Mouse (Mus musculus): ENCODE results near the gene Unc5c. TPM values are rescaled to one million over a fixed set of nuclear protein-coding genes. Genes with fewer than 3 reads are reported as not detected.

The Unc5c gene
- polyA plus RNA-seq (2014; fragmentation: Nextera tagmentation; extraction: Ambion mirVana): 20.7 TPM in 2 replicates

- Histone ChIP-seq H3K4me1 (ENCODE audit: control insufficient read depth, insufficient read depth, low read length) (no peaks in the 10 kb centered on the region; the same call in 1 of the 2 replicates), H3K27ac (ENCODE audit: low read depth, low read length) (peak within 1 kb of the TSS; percentile 93), H3K9ac (replicated peaks; ENCODE audit: low read depth, low read length) (peak within 1 kb of the TSS; percentile 88), H3K36me3 (ENCODE audit: control insufficient read depth, insufficient read depth, low read length) (no peaks in the 10 kb centered on the region), H3K4me3 (ENCODE audit: low read depth, low read length) (peak within 1 kb of the TSS; percentile 81), H3K4me2 (ENCODE audit: low read depth, low read length) (peak within 1 kb of the TSS; percentile 81), H3K9me3 (ENCODE audit: control insufficient read depth, low read length) (no peaks in the 10 kb centered on the region), H3K27me3 (ENCODE audit: control insufficient read depth, insufficient read depth, low read length) (no peaks in the 10 kb centered on the region; the same call in 1 of the 2 replicates)
- under 1% methylated on average over 49 of the region's 61 CpGs for WGBS
- peak; percentile 94 for ATAC-seq (ENCODE audit: low read depth)
Measured at GRCm38 (mm10) chr3:141465104-141465705, at the start of gene Unc5c. TSS of gene Unc5c (plus strand) at chr3:141465216.

- Histone ChIP-seq H3K36me3 (ENCODE audit: control insufficient read depth, insufficient read depth, low read length) (no peaks in the 10 kb centered on the region), H3K4me1 (ENCODE audit: control insufficient read depth, insufficient read depth, low read length) (no peaks in the 10 kb centered on the region), H3K4me2 (ENCODE audit: low read depth, low read length) (no peak overlapping the region), H3K4me3 (ENCODE audit: low read depth, low read length) (no peak overlapping the region), H3K27ac (ENCODE audit: low read depth, low read length) (no peak overlapping the region), H3K27me3 (ENCODE audit: control insufficient read depth, insufficient read depth, low read length) (no peaks in the 10 kb centered on the region), H3K9me3 (ENCODE audit: control insufficient read depth, low read length) (no peaks in the 10 kb centered on the region), H3K9ac (replicated peaks; ENCODE audit: low read depth, low read length) (no peak overlapping the region)
- 89% methylated on average over 2 of the region's 2 CpGs for WGBS
- ATAC-seq (ENCODE audit: low read depth): no peak
Measured at GRCm38 (mm10) chr3:141457475-141457874, 7.5 kb upstream of the Unc5c start.

GRCm38 (mm10) chr3:141462482-141462881, 2.5 kb upstream of the Unc5c start:
- WGBS: 55% methylated on average over 7 of the region's 7 CpGs
- H3K4me3 ChIP-seq (ENCODE audit: low read depth, low read length): no peak overlapping the region
- no peak overlapping the region for H3K9ac ChIP-seq (replicated peaks; ENCODE audit: low read depth, low read length)
- H3K9me3 ChIP-seq (ENCODE audit: control insufficient read depth, low read length): no peaks in the 10 kb centered on the region
- ATAC-seq (ENCODE audit: low read depth): no peak
- H3K27ac ChIP-seq (ENCODE audit: low read depth, low read length): no peak overlapping the region
- no peaks in the 10 kb centered on the region; the same call in 1 of the 2 replicates for H3K27me3 ChIP-seq (ENCODE audit: control insufficient read depth, insufficient read depth, low read length)
- H3K4me1 ChIP-seq (ENCODE audit: control insufficient read depth, insufficient read depth, low read length): no peaks in the 10 kb centered on the region; the same call in 1 of the 2 replicates
- no peak overlapping the region for H3K4me2 ChIP-seq (ENCODE audit: low read depth, low read length)
- H3K36me3 ChIP-seq (ENCODE audit: control insufficient read depth, insufficient read depth, low read length): no peaks in the 10 kb centered on the region

- H3K4me3 ChIP-seq (ENCODE audit: low read depth, low read length): peak overlapping the region; percentile 81
- no peaks in the 10 kb centered on the region; the same call in 1 of the 2 replicates for H3K4me1 ChIP-seq (ENCODE audit: control insufficient read depth, insufficient read depth, low read length)
- peak; percentile 74 for ATAC-seq (ENCODE audit: low read depth)
Measured at GRCm38 (mm10) chr3:141464691-141465103, 319 bp upstream of the Unc5c start.

GRCm38 (mm10) chr3:141466061-141466460, 1.0 kb downstream of the Unc5c start:
- WGBS: 2% methylated on average over 20 of the region's 20 CpGs
- no peaks in the 10 kb centered on the region for H3K9me3 ChIP-seq (ENCODE audit: control insufficient read depth, low read length)
- H3K4me1 ChIP-seq (ENCODE audit: control insufficient read depth, insufficient read depth, low read length): no peaks in the 10 kb centered on the region; the same call in 1 of the 2 replicates
- peak overlapping the region; percentile 81 for H3K4me3 ChIP-seq (ENCODE audit: low read depth, low read length)
- peak overlapping the region; percentile 93 for H3K27ac ChIP-seq (ENCODE audit: low read depth, low read length)
- H3K4me2 ChIP-seq (ENCODE audit: low read depth, low read length): peak overlapping the region; percentile 81
- H3K27me3 ChIP-seq (ENCODE audit: control insufficient read depth, insufficient read depth, low read length): no peaks in the 10 kb centered on the region; the same call in 1 of the 2 replicates
- ATAC-seq (ENCODE audit: low read depth): no peak
- H3K9ac ChIP-seq (replicated peaks; ENCODE audit: low read depth, low read length): peak overlapping the region; percentile 88
- H3K36me3 ChIP-seq (ENCODE audit: control insufficient read depth, insufficient read depth, low read length): no peaks in the 10 kb centered on the region

More at GRCm38 (mm10) chr3:141464691-141465103, 319 bp upstream of the Unc5c start:
- Histone ChIP-seq H3K4me2 (ENCODE audit: low read depth, low read length) (peak overlapping the region; percentile 81), H3K9ac (replicated peaks; ENCODE audit: low read depth, low read length) (peak overlapping the region; percentile 88), H3K27me3 (ENCODE audit: control insufficient read depth, insufficient read depth, low read length) (no peaks in the 10 kb centered on the region; the same call in 1 of the 2 replicates), H3K36me3 (ENCODE audit: control insufficient read depth, insufficient read depth, low read length) (no peaks in the 10 kb centered on the region), H3K27ac (ENCODE audit: low read depth, low read length) (peak overlapping the region; percentile 93), H3K9me3 (ENCODE audit: control insufficient read depth, low read length) (no peaks in the 10 kb centered on the region)
- WGBS: 0% methylated on average over 23 of the region's 26 CpGs

GRCm38 (mm10) chr3:141466727-141467335, 1.8 kb downstream of the Unc5c start:
- Histone ChIP-seq H3K27ac (ENCODE audit: low read depth, low read length) (peak overlapping the region; percentile 57), H3K4me1 (ENCODE audit: control insufficient read depth, insufficient read depth, low read length) (no peaks in the 10 kb centered on the region; the same call in 1 of the 2 replicates), H3K27me3 (ENCODE audit: control insufficient read depth, insufficient read depth, low read length) (no peaks in the 10 kb centered on the region; the same call in 1 of the 2 replicates), H3K9ac (replicated peaks; ENCODE audit: low read depth, low read length) (peak overlapping the region; percentile 88), H3K4me3 (ENCODE audit: low read depth, low read length) (peak overlapping the region; percentile 81), H3K9me3 (ENCODE audit: control insufficient read depth, low read length) (no peaks in the 10 kb centered on the region), H3K4me2 (ENCODE audit: low read depth, low read length) (peak overlapping the region; percentile 81), H3K36me3 (ENCODE audit: control insufficient read depth, insufficient read depth, low read length) (no peaks in the 10 kb centered on the region)
- ATAC-seq (ENCODE audit: low read depth): no peak
- 8% methylated on average over 3 of the region's 3 CpGs for WGBS

- no peaks in the 10 kb centered on the region for H3K36me3 ChIP-seq (ENCODE audit: control insufficient read depth, insufficient read depth, low read length)
- H3K4me2 ChIP-seq (ENCODE audit: low read depth, low read length): peak overlapping the region; percentile 81
- H3K4me3 ChIP-seq (ENCODE audit: low read depth, low read length): peak overlapping the region; percentile 4; the same call in 1 of the 2 replicates
- H3K9me3 ChIP-seq (ENCODE audit: control insufficient read depth, low read length): no peaks in the 10 kb centered on the region
- H3K9ac ChIP-seq (replicated peaks; ENCODE audit: low read depth, low read length): no peak overlapping the region
- ATAC-seq (ENCODE audit: low read depth): no peak
- H3K4me1 ChIP-seq (ENCODE audit: control insufficient read depth, insufficient read depth, low read length): no peaks in the 10 kb centered on the region
- no peaks in the 10 kb centered on the region; the same call in 1 of the 2 replicates for H3K27me3 ChIP-seq (ENCODE audit: control insufficient read depth, insufficient read depth, low read length)
- WGBS: 40% methylated on average over 2 of the region's 2 CpGs
- no peak overlapping the region for H3K27ac ChIP-seq (ENCODE audit: low read depth, low read length)
Measured at GRCm38 (mm10) chr3:141469338-141469737, 4.3 kb downstream of the Unc5c start.

- Histone ChIP-seq H3K36me3 (ENCODE audit: control insufficient read depth, insufficient read depth, low read length) (no peaks in the 10 kb centered on the region), H3K9ac (replicated peaks; ENCODE audit: low read depth, low read length) (no peak overlapping the region), H3K4me3 (ENCODE audit: low read depth, low read length) (no peak overlapping the region), H3K9me3 (ENCODE audit: control insufficient read depth, low read length) (no peaks in the 10 kb centered on the region), H3K27ac (ENCODE audit: low read depth, low read length) (no peak overlapping the region), H3K27me3 (ENCODE audit: control insufficient read depth, insufficient read depth, low read length) (no peaks in the 10 kb centered on the region), H3K4me1 (ENCODE audit: control insufficient read depth, insufficient read depth, low read length) (no peaks in the 10 kb centered on the region), H3K4me2 (ENCODE audit: low read depth, low read length) (no peak overlapping the region)
- WGBS: 82% methylated on average over 5 of the region's 5 CpGs
- no peak for ATAC-seq (ENCODE audit: low read depth)
Measured at GRCm38 (mm10) chr3:141473205-141473604, 8.2 kb downstream of the Unc5c start.

GRCm38 (mm10) chr3:141475389-141475788, 10.4 kb downstream of the Unc5c start:
- H3K4me2 ChIP-seq (ENCODE audit: low read depth, low read length): no peak overlapping the region
- no peaks in the 10 kb centered on the region for H3K36me3 ChIP-seq (ENCODE audit: control insufficient read depth, insufficient read depth, low read length)
- H3K27me3 ChIP-seq (ENCODE audit: control insufficient read depth, insufficient read depth, low read length): no peaks in the 10 kb centered on the region
- WGBS: 88% methylated on average over 5 of the region's 5 CpGs
- no peaks in the 10 kb centered on the region for H3K4me1 ChIP-seq (ENCODE audit: control insufficient read depth, insufficient read depth, low read length)
- ATAC-seq (ENCODE audit: low read depth): no peak
- no peak overlapping the region for H3K9ac ChIP-seq (replicated peaks; ENCODE audit: low read depth, low read length)
- no peak overlapping the region for H3K4me3 ChIP-seq (ENCODE audit: low read depth, low read length)
- no peak overlapping the region for H3K27ac ChIP-seq (ENCODE audit: low read depth, low read length)
- no peaks in the 10 kb centered on the region for H3K9me3 ChIP-seq (ENCODE audit: control insufficient read depth, low read length)

Measured in neural tube, embryonic 14.5 days (tissue).